Mouse (Mus musculus) myocyte (in vitro differentiated cells): Measurements from ENCODE around the gene Wdr54.

Experiments used
- CEBPB ChIP-seq: IDR thresholded peaks from 2 replicates; pipeline ENCODE4 v1.6.1; 2011; ENCODE audit warnings: mild to moderate bottlenecking, moderate library complexity; ENCODE audit not compliant: poor library complexity, insufficient read depth, severe bottlenecking
- E2F4 ChIP-seq: IDR thresholded peaks from one replicate; pipeline ENCODE4 v1.6.1; 2011; ENCODE audit warnings: mild to moderate bottlenecking, control low read depth, moderate library complexity; ENCODE audit not compliant: insufficient read depth
- MAX ChIP-seq: IDR thresholded peaks from one replicate; pipeline ENCODE4 v1.6.1; 2011; ENCODE audit warnings: low read depth, mild to moderate bottlenecking, control low read depth
- MYOG ChIP-seq, 3 experiments: IDR thresholded peaks; one replicate each; pipeline ENCODE4 v1.6.1; 2011; ENCODE audit warnings: control low read depth in 2 of 3, low read depth in 2 of 3, mild to moderate bottlenecking in 2 of 3; ENCODE audit not compliant: insufficient read length in 2 of 3, control insufficient read depth in 1 of 3, insufficient read depth in 1 of 3
- POLR2A ChIP-seq: IDR thresholded peaks from one replicate; pipeline ENCODE4 v1.6.1; 2011; ENCODE audit warnings: low read depth, mild to moderate bottlenecking, control low read depth, moderate library complexity; ENCODE audit not compliant: insufficient read length
- REST ChIP-seq: IDR thresholded peaks from one replicate; pipeline ENCODE4 v1.6.1; 2011; ENCODE audit warnings: mild to moderate bottlenecking, control low read depth, moderate library complexity; ENCODE audit not compliant: insufficient read depth, insufficient read length
- TCF12 ChIP-seq: IDR thresholded peaks from one replicate; pipeline ENCODE4 v1.6.1; 2011; ENCODE audit warnings: mild to moderate bottlenecking, control low read depth; ENCODE audit not compliant: poor library complexity, insufficient read depth, severe bottlenecking
- TCF3 ChIP-seq: IDR thresholded peaks from one replicate; pipeline ENCODE4 v1.6.1; 2011; ENCODE audit warnings: low read depth, control low read depth; ENCODE audit not compliant: insufficient read length
- USF1 ChIP-seq: IDR thresholded peaks from one replicate; pipeline ENCODE4 v1.6.1; 2011; ENCODE audit warnings: low read depth, mild to moderate bottlenecking, control low read depth, moderate library complexity

DNA sequence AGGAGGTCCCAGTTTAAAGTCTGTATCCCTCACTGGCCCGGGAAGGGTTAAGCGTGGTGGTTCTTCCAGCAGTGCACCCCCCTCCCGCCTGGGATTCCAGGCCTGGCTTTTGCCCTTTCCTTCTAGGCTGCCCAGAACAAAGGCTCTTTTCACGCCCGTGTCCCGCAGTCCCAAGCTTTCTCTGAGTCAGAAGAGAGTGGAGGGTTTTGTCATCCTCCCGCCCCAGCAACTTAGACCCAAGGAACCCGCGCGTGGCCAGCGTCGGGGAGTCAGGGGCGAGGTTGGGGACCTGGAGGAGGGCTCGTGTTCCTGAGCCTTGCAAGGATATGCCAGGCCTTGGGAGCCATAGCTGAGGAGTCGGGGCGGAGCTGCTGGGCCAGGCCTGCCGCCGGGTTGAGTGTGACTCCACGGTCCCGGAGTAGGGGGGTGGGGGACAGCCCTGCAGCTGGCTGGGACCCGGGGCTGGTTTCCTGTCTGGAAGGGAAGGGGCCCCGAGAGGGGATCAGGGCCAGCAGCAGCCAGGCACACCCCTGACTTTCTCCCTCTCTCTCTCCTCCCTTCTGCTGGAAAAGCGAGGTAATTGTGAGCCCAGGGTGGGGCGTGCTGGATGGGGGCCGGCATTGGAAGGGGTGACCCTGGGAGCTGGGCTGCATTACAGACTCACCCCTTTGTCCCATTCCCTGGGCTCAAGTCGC lies 19.2 kb downstream of the Wdr54 start:
- TF ChIP-seq POLR2A (peak; percentile 54), MYOG (IDR thresholded peaks at IDR 0.05; ENCODE audit: control insufficient read depth in 1 of 3, insufficient read depth in 1 of 3, insufficient read length in 2 of 3, low read depth in 2 of 3) (no peak), REST (no peak), CEBPB (no peak), TCF3 (no peak), MAX (no peak), E2F4 (no peak), USF1 (no peak), TCF12 (no peak)
